Mouse (Mus musculus): ENCODE results near the gene Scgb1b2.

The Scgb1b2 gene

DNA sequence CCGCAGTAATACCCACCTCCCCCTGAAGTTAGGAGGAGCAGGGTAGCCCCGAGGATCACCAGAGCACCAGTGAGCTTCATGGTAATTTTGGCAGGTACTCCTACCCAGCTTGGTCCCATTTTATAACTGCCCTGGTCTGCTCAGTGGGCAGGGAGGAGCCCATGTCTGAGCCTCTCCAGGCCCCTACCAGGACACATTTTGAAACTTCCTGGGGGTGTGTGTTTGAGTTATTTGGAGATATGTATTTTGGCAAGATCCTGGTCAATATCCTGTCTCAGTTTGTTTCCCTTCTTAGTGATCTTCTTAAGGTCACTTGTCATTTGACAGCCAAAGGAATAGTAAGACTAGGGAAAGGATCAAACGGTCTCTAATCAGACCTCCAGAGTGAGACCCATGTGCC, at the start of gene Scgb1b2:
Gene Scgb1b2, minus strand, starts transcription at position 101 of the 400 bp plus-strand sequence.
- DNase-seq (ENCODE audit: low spot score in 2 of 2) = no peak

DNA sequence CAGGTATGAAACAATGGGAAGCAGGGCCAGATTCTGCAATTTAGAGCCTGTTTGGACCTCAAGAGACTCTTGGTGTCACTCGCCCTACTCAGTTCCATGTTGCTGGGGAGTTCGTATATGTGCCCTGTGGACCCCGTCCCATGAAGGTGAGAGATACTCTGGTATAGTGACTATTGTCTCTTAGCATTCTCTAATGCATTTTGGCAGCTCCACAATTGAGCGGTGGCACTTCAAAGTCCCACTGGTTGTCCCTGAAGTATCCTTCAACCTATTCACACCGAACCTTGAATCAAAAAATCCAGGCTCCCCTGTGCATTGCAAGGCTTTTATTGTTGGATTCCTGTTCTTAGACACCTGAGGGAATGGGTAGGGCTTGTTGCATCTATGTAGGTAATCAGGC, 1.4 kb downstream of the Scgb1b2 start, which contains the start of gene Scgb2b2:
Gene Scgb2b2, plus strand, starts transcription at position 301 of the 400 bp plus-strand sequence.
- no peak for DNase-seq (ENCODE audit: low spot score in 2 of 2)

Data from right cerebral cortex, adult 2 months (tissue).